Mouse (Mus musculus) left cerebral cortex, postnatal 25 days (tissue): ENCODE measurements around the gene Pdp2. TPM values are rescaled to one million over a fixed set of nuclear protein-coding genes. Genes with fewer than 3 reads are reported as not detected.
A peak's percentile ranks its signal among the peaks of the same experiment; 100 is the strongest.
"Not testable (repeated sequence)": the region's sequence is repeated elsewhere in the genome, so short reads cannot be mapped to it uniquely, and the experiment has no call there.

ENCODE experiments used
- DNase-seq, 2 experiments: peaks; one replicate each; pipeline ENCODE4 v3.0.0; 2022; ENCODE audit warnings: low spot score in 2 of 2, mixed read lengths in 1 of 2
- intact Hi-C: fragments of 180-260 bp; cut with DNase I; formaldehyde crosslinking; loops from one replicate; pipeline ENCODE4 v1.15.1; 2025
- total RNA-seq, 2 experiments: library from RNA; stranded (reverse); gene quantifications; 2 replicates each; pipeline ENCODE4 v1.2.3; 2021

Gene Pdp2
- 1 to 10 TPM; 7.6 to 8.4 TPM for total RNA-seq

DNA sequence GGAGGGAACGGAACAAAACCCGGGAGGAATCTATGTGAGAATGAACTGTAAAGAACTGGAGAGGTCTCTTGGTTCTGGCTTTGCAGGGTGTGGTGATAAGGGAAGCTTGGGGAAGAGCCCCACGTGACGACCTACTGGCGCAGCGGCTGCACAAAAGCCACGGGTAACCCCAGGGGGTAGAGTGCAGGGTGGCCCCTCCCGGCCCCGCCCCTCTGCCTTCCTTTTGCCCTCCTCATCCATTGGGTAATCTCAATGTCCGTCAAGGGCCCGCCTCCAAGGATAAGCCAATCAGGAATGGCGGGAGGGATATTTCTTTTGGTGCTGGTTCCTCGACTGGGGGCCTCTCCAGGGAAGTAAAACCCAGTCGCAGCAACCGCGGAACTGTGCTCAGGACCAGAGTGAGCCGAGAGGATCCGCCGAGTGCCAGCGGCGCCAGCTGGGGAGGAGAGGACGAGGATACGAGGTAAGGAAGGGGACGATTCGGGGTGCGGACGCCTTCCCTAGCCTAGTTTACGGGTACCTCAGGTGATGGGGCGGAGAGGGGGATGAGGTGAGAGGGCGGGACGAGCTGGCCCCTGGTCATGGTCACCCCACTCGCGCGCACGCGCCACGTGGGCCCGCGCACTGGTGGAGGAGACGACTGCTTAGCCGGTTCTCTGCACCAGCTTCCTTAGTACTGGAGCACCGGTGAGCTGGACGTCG lies at the start of gene Pdp2:
Pdp2 (plus strand) TSS at position 319 of the 702 bp plus-strand sequence.
- DNase-seq = peak; percentile 91 to 97
- intact Hi-C loops = no loop called here

- intact Hi-C loops = no loop called here
- no peak for DNase-seq
These were observed 49.8 kb upstream of the Pdp2 start for GRCm38 (mm10) chr8:104541515-104541880.

DNA sequence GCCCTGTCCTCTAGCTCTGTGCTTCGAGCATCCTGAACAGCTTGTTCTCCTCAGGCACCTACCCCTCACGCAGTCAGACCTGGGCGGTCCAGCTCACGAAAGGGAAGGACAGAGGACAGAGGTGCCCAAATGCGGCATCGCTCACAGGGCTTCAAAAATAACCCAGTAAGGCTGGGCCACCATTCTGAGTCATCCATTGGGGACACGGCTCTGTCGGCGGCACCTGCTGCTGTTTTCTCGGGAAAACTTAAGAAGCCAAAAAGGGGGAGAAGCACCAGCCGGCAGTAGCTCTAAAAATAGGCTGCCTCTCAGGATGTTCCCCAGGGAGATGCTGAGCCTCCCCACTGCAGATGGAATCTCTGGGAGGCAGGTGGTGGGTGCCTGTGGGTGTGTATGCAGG lies 49.1 kb upstream of the Pdp2 start:
- peak; percentile 76 to 97 for DNase-seq

DNA sequence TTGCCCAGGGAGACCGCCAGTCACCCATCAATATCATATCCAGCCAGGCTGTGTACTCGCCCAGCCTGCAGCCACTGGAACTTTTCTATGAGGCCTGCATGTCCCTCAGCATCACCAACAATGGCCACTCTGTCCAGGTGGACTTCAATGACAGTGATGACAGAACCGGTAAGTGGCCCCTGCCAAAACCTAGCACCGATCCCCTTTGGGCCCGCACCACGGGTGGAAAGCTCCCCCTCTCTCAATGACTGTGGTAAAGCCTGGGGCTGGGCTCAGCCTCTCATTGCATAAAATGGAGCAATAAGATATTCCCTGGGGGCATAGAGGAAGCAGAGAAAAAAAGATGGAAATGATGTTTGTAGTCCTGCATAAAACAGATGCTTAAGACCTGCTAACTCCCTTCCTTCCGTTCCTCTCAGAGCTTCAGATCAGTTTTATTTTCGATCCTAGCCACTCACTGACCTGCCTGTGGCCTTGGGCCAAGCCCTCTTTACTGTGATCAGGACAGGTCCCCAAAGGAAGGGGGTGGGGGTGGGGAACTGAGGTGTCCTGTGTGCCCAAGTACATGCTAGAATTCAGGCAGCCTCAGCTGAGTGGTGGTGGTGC lies 47.7 kb upstream of the Pdp2 start:
- DNase-seq = no peak
- intact Hi-C loops = no loop called here

More for the DNA sequence above, 49.1 kb upstream of the Pdp2 start:
- intact Hi-C loops = no loop called here

DNA sequence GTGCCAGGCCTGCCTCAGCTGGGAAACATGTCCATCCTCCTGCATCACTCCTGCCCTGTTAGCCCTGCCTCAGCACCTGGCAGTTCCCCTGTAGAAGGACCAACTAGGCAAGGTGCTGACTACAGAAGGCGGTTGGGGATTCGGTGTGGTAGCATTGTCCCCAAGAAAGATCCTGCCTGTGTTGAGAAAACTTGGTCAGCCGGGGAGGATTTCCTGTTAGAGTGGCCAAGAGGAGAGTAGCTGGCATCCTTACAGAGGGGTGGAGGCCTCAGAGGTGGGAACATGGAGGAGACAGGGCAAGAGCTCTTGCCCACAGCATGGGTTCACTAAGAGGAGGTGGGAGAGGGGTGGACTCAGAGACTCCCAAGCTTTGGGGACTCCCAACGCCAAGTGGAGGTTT lies 36.1 kb upstream of the Pdp2 start:
- DNase-seq = no peak
- intact Hi-C loops = no loop called here

- intact Hi-C loops = no loop called here
- no peak for DNase-seq
These were observed 34.0 kb upstream of the Pdp2 start for GRCm38 (mm10) chr8:104557226-104557625.

DNA sequence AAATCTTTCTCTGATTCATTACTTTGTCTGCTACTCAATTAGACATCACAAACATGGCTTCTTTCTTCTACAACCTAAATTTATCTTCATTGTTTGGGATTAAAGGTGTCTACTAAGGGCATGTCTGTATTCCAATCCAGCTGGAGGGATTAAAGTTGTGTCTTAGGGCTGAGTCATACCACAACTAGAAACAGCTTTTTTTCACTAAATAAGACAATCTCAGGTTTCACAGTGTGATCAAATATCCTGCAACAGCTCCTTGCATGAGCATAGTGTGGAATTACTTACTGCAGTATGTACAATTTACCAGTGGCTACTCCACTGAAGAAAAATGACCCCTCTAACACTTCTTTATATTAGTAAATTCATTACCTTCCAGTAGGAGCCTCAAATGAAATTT lies 30.5 kb upstream of the Pdp2 start:
- DNase-seq = no peak
- intact Hi-C loops = no loop called here

DNA sequence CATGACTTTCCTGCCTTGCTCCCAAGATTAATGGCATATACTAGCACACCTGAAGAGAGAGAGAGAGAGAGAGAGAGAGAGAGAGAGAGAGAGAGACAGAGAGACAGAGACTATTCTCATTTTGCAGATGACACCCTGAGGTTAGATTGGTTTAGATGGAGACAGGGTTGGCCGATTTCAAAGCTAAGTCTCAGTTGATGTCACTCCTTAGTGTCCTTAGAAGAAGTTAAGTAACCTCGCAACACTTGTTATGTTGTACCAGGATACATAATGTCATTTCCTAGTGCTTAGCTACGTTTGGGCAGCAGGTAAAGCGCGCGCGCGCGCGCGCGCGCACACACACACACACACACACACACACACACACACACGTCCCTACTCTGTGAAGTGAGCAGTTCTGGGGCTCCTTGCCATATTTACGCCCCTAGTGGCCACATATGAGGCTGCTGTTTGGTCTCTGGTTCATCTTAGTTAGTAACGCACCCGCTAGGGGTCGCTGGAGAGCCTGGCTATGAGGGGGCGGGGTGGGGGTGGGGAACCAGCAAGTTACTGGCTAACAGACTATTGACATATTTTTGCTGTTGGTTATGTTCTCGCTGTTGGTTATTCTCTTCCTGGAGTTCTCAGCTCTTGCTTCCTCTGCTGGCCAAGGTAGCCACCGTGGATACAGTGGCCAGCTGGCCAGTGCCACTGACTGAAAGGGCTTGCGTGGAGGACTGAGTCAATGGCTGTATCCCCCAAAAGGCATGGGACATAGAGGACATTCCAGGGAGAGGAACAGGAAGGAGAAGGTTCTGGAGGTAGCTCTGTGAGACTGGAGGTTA lies 26.4 kb upstream of the Pdp2 start:
- DNase-seq = peak; percentile 81 to 87

GRCm38 (mm10) chr8:104565457-104565798 lies 25.8 kb upstream of the Pdp2 start:
- intact Hi-C loops = no loop called here
- DNase-seq = no peak

More for the DNA sequence above, 26.4 kb upstream of the Pdp2 start:
- intact Hi-C loops = no loop called here

GRCm38 (mm10) chr8:104569559-104569958 lies 21.7 kb upstream of the Pdp2 start:
- DNase-seq = peak; percentile 21 to 53
- intact Hi-C loops = no loop called here

DNA sequence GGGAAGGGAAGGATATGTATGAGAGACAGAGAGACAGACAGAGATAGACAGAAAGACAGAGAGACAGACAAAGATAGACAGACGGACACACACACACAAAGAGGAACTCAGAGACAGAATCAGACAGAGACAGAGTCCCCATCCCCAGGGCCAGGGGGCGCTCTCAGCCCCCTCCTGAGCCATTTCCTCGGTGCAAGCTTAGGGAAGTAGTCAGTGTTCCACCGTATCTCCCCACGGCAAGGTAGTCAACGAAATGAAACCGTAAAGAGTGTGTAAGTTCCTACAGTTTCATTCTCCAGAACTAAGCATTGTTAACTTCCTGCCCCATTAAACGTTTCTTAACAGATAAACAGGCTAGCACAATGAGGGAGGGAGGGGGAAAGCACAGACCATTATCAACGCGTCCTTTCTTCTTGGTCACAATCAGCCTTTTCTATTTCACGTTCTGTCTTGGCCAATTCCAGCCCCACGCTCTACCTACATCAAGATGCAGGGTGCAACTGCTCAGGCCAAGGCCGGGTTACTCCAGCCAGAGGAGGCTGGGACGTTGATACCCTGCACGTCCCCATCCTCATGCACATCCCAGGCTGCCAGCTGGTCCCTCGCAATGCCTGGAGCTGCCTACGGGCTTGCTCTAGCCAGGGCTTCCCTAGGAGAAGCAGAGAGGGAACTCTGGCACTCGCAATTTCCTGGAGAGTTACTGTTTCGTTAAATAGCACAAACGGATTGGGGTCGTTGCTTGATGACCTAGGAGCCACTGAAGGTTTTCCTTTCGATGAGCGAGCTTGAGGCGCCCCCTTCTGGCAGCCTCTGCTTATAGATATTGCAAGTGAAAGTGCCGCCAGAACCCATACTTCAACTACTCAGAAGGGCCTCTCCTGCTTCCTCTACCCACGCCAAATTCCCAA lies 20.6 kb upstream of the Pdp2 start:
- intact Hi-C loops = loop anchor here (1.0 to 2.0 kb wide), 2 partner anchors 36 to 226 kb away; partner anchors contain the start of genes Car7 and Nae1

GRCm38 (mm10) chr8:104576820-104577219 lies 14.4 kb upstream of the Pdp2 start:
- DNase-seq = no peak

More for the DNA sequence above, 20.6 kb upstream of the Pdp2 start:
- peak; percentile 76 to 84 for DNase-seq

GRCm38 (mm10) chr8:104577606-104578005 lies 13.6 kb upstream of the Pdp2 start:
- DNase-seq, intact Hi-C loops: not testable (repeated sequence)

More at GRCm38 (mm10) chr8:104576820-104577219, 14.4 kb upstream of the Pdp2 start:
- intact Hi-C loops = no loop called here

GRCm38 (mm10) chr8:104584522-104584921 lies 6.7 kb upstream of the Pdp2 start:
- intact Hi-C loops = no loop called here
- DNase-seq = no peak

DNA sequence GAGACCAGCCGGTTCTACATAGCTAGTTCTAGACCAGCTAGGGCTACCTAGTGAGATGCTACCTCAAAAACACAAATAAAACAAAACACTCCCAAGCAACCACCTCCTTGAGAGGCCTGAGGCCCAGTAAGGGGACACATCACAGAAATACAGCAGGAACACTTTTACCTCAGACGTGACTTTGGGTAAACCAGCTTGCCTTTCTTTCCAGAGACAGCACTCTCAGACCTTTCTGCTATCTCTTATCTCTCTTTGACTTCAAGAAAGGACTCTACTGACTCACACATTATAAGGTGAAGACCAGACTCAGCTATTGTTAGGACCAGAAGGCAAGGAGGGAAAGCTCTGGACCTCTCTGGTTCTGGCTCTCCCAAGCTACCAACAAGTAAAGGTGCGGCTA lies 967 bp upstream of the Pdp2 start:
- intact Hi-C loops = no loop called here
- no peak for DNase-seq

DNA sequence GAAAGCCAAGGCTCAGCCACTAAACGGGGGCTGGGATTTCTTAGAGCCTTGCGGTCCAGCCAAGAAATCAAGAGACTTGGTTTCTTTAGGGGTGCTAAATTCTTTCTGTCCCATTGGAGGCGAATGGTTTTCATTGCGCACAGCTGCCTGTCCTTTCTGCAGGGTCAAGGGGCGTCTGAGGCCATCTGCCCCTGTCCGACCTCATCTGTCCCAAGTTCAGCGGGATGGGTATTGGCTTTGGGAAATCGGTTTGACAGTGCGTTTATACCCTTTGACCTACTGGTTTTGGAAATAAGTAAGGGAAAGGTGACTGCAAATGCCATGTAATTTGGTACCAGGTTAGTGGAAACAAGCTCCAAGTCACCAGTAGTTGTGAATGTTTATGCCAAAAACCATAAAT lies 605 bp downstream of the Pdp2 start:
- no peak for DNase-seq
- intact Hi-C loops = no loop called here

DNA sequence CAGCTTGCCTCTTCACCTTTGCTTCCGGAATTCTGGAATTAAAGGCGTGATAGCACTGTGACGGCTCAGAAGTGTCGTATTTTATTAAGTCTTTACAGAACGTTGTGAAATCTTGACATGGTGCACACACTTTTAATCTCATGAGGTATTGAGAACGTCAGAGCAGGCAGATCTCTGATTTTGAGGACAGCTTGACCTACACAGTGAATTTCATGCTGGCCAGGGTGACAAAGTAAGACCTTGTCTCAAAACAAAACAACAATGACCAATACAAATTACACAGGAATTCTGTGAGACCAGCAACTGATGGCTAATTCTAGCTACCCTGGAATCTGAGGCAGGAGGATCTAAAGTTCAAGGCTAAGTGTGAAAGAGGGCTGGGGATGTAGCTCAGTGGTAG lies 1.3 kb downstream of the Pdp2 start:
- intact Hi-C loops = no loop called here
- no peak for DNase-seq

DNA sequence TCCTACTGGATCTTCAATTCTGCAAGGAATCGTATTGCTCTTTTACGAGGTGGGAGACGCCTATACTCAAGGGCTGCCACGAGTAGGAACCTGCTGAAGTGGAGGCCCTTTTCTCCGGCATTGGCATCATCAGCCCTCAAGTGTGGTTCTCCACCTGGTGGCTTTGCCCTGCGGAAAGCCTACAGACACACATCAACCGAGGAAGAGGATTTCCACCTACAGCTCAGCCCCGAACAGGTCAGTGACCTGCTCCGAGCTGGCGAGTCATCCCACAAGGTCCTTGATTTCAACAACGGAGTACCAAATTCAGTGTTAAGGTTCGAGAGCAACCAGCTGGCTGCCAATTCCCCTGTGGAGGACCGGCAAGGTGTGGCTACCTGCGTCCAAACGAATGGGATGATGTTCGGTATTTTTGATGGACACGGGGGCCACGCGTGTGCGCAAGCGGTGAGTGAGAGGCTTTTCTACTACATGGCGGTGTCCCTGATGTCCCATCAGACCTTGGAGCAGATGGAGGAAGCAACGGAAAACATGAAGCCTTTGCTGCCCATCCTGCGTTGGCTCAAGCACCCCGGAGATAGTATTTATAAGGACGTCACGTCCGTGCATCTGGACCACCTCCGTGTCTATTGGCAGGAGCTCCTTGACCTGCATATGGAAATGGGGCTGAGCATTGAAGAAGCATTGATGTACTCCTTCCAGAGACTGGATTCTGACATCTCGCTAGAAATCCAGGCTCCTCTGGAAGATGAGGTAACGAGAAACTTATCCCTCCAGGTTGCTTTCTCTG lies 2.5 kb downstream of the Pdp2 start:
- intact Hi-C loops = no loop called here
- DNase-seq = no peak
